Mouse (Mus musculus): ENCODE data around the gene Vat1. TPM values are rescaled to one million over a fixed set of nuclear protein-coding genes. Genes with fewer than 3 reads are reported as not detected.

Vat1 gene
- polyA plus RNA-seq (2014; fragmentation: Nextera tagmentation; extraction: Ambion mirVana) = 43.5 and 47.6 TPM in 2 replicates

- Histone ChIP-seq H3K4me2 (peak within 1 kb of the TSS; percentile 95), H3K27me3 (ENCODE audit: control insufficient read depth, insufficient read depth, low read length) (peaks cover 2% of the 10 kb centered on the region; the same call in 1 of the 2 replicates), H3K36me3 (ENCODE audit: control insufficient read depth, insufficient read depth, low read length) (no peaks in the 10 kb centered on the region), H3K4me3 (ENCODE audit: low read depth, low read length) (peak within 1 kb of the TSS; percentile 73), H3K9me3 (ENCODE audit: control insufficient read depth, low read length) (no peaks in the 10 kb centered on the region), H3K9ac (ENCODE audit: low read length) (peak within 1 kb of the TSS; percentile 75), H3K4me1 (ENCODE audit: control insufficient read depth, insufficient read depth, low read length) (peaks cover 59% of the 10 kb centered on the region), H3K27ac (ENCODE audit: low read depth, low read length) (peak within 1 kb of the TSS; percentile 69)
- WGBS = 2% methylated on average over 60 of the region's 60 CpGs
- peak; percentile 50 for ATAC-seq (ENCODE audit: low FRiP score)
- peak; percentile 94 for DNase-seq (ENCODE audit: low spot score, missing footprints)
Measured at GRCm38 (mm10) chr11:101465869-101466551, at the start of gene Vat1. Vat1 (minus strand) TSS chr11:101466230.

- H3K36me3 ChIP-seq (ENCODE audit: control insufficient read depth, insufficient read depth, low read length) = peaks cover 10% of the 10 kb centered on the region
- 95% methylated on average over 7 of the region's 7 CpGs for WGBS
Measured at GRCm38 (mm10) chr11:101507090-101507489, 41.1 kb upstream of the Vat1 start.

GRCm38 (mm10) chr11:101506269-101506780 is 40.3 kb upstream of the Vat1 start:
- Histone ChIP-seq H3K27ac (ENCODE audit: low read depth, low read length) (no peak overlapping the region), H3K9ac (ENCODE audit: low read length) (no peak overlapping the region), H3K4me2 (no peak overlapping the region), H3K4me3 (ENCODE audit: low read depth, low read length) (no peak overlapping the region), H3K27me3 (ENCODE audit: control insufficient read depth, insufficient read depth, low read length) (no peaks in the 10 kb centered on the region), H3K36me3 (ENCODE audit: control insufficient read depth, insufficient read depth, low read length) (peaks cover 10% of the 10 kb centered on the region), H3K9me3 (ENCODE audit: control insufficient read depth, low read length) (no peaks in the 10 kb centered on the region), H3K4me1 (ENCODE audit: control insufficient read depth, insufficient read depth, low read length) (no peaks in the 10 kb centered on the region)
- DNase-seq (ENCODE audit: low spot score, missing footprints) (no peak), ATAC-seq (ENCODE audit: low FRiP score) (no peak)
- WGBS = 84% methylated on average over 5 of the region's 5 CpGs

More at GRCm38 (mm10) chr11:101507090-101507489, 41.1 kb upstream of the Vat1 start:
- no peak overlapping the region for H3K9ac ChIP-seq (ENCODE audit: low read length)
- H3K9me3 ChIP-seq (ENCODE audit: control insufficient read depth, low read length) = no peaks in the 10 kb centered on the region
- H3K27ac ChIP-seq (ENCODE audit: low read depth, low read length) = no peak overlapping the region
- no peaks in the 10 kb centered on the region for H3K4me1 ChIP-seq (ENCODE audit: control insufficient read depth, insufficient read depth, low read length)
- ATAC-seq (ENCODE audit: low FRiP score) (no peak), DNase-seq (ENCODE audit: low spot score, missing footprints) (no peak)
- no peak overlapping the region for H3K4me2 ChIP-seq
- H3K4me3 ChIP-seq (ENCODE audit: low read depth, low read length) = no peak overlapping the region
- no peaks in the 10 kb centered on the region for H3K27me3 ChIP-seq (ENCODE audit: control insufficient read depth, insufficient read depth, low read length)

- no peak for ATAC-seq (ENCODE audit: low FRiP score)
- H3K4me2 ChIP-seq = no peak overlapping the region
- H3K27ac ChIP-seq (ENCODE audit: low read depth, low read length) = peak overlapping the region; percentile 51; the same call in 1 of the 2 replicates
- 81% methylated on average over 6 of the region's 6 CpGs for WGBS
- H3K27me3 ChIP-seq (ENCODE audit: control insufficient read depth, insufficient read depth, low read length) = no peaks in the 10 kb centered on the region
- no peaks in the 10 kb centered on the region for H3K9me3 ChIP-seq (ENCODE audit: control insufficient read depth, low read length)
- H3K4me1 ChIP-seq (ENCODE audit: control insufficient read depth, insufficient read depth, low read length) = 0 out of 2 replicates have a peak, but pooled peaks cover 8% of the 10 kb centered on the region
- no peak for DNase-seq (ENCODE audit: low spot score, missing footprints)
- no peak overlapping the region for H3K4me3 ChIP-seq (ENCODE audit: low read depth, low read length)
- H3K9ac ChIP-seq (ENCODE audit: low read length) = no peak overlapping the region
- H3K36me3 ChIP-seq (ENCODE audit: control insufficient read depth, insufficient read depth, low read length) = 0 out of 2 replicates have a peak, but pooled peaks cover 4% of the 10 kb centered on the region
Measured at GRCm38 (mm10) chr11:101486126-101486525, 20.1 kb upstream of the Vat1 start.

- 50% methylated on average over 6 of the region's 6 CpGs for WGBS
- 0 out of 2 replicates have a peak, but pooled peaks cover 8% of the 10 kb centered on the region for H3K4me1 ChIP-seq (ENCODE audit: control insufficient read depth, insufficient read depth, low read length)
- peak; percentile 40; the same call in 1 of the 2 replicates for ATAC-seq (ENCODE audit: low FRiP score)
- no peaks in the 10 kb centered on the region for H3K27me3 ChIP-seq (ENCODE audit: control insufficient read depth, insufficient read depth, low read length)
- DNase-seq (ENCODE audit: low spot score, missing footprints) = no peak
- H3K9ac ChIP-seq (ENCODE audit: low read length) = peak overlapping the region; percentile 24; the same call in 1 of the 2 replicates
- H3K4me2 ChIP-seq = no peak overlapping the region
- H3K36me3 ChIP-seq (ENCODE audit: control insufficient read depth, insufficient read depth, low read length) = 0 out of 2 replicates have a peak, but pooled peaks cover 4% of the 10 kb centered on the region
- peak overlapping the region; percentile 51 for H3K27ac ChIP-seq (ENCODE audit: low read depth, low read length)
- H3K4me3 ChIP-seq (ENCODE audit: low read depth, low read length) = no peak overlapping the region
- no peaks in the 10 kb centered on the region for H3K9me3 ChIP-seq (ENCODE audit: control insufficient read depth, low read length)
Measured at GRCm38 (mm10) chr11:101485509-101486028, 19.5 kb upstream of the Vat1 start.

- DNase-seq (ENCODE audit: low spot score, missing footprints) = no peak
- no peaks in the 10 kb centered on the region for H3K9me3 ChIP-seq (ENCODE audit: control insufficient read depth, low read length)
- H3K4me2 ChIP-seq = no peak overlapping the region
- WGBS = 88% methylated on average over 7 of the region's 7 CpGs
- no peak overlapping the region for H3K9ac ChIP-seq (ENCODE audit: low read length)
- no peak for ATAC-seq (ENCODE audit: low FRiP score)
- H3K27ac ChIP-seq (ENCODE audit: low read depth, low read length) = peak overlapping the region; percentile 27; the same call in 1 of the 2 replicates
- no peaks in the 10 kb centered on the region for H3K27me3 ChIP-seq (ENCODE audit: control insufficient read depth, insufficient read depth, low read length)
- 0 out of 2 replicates have a peak, but pooled peaks cover 4% of the 10 kb centered on the region for H3K36me3 ChIP-seq (ENCODE audit: control insufficient read depth, insufficient read depth, low read length)
- peaks cover 13% of the 10 kb centered on the region for H3K4me1 ChIP-seq (ENCODE audit: control insufficient read depth, insufficient read depth, low read length)
- H3K4me3 ChIP-seq (ENCODE audit: low read depth, low read length) = no peak overlapping the region
Measured at GRCm38 (mm10) chr11:101484814-101485213, 18.8 kb upstream of the Vat1 start.

GRCm38 (mm10) chr11:101484245-101484644 is 18.2 kb upstream of the Vat1 start:
- Histone ChIP-seq H3K4me3 (ENCODE audit: low read depth, low read length) (no peak overlapping the region), H3K27ac (ENCODE audit: low read depth, low read length) (peak overlapping the region; percentile 4; the same call in 1 of the 2 replicates), H3K4me2 (no peak overlapping the region), H3K36me3 (ENCODE audit: control insufficient read depth, insufficient read depth, low read length) (0 out of 2 replicates have a peak, but pooled peaks cover 2% of the 10 kb centered on the region), H3K4me1 (ENCODE audit: control insufficient read depth, insufficient read depth, low read length) (peaks cover 18% of the 10 kb centered on the region), H3K9me3 (ENCODE audit: control insufficient read depth, low read length) (no peaks in the 10 kb centered on the region), H3K27me3 (ENCODE audit: control insufficient read depth, insufficient read depth, low read length) (no peaks in the 10 kb centered on the region), H3K9ac (ENCODE audit: low read length) (no peak overlapping the region)
- WGBS = 81% methylated on average over 6 of the region's 6 CpGs
- ATAC-seq (ENCODE audit: low FRiP score) = no peak
- DNase-seq (ENCODE audit: low spot score, missing footprints) = no peak

- Histone ChIP-seq H3K27me3 (ENCODE audit: control insufficient read depth, insufficient read depth, low read length) (no peaks in the 10 kb centered on the region), H3K27ac (ENCODE audit: low read depth, low read length) (no peak overlapping the region; the same call in 1 of the 2 replicates), H3K9me3 (ENCODE audit: control insufficient read depth, low read length) (no peaks in the 10 kb centered on the region), H3K4me3 (ENCODE audit: low read depth, low read length) (no peak overlapping the region), H3K4me1 (ENCODE audit: control insufficient read depth, insufficient read depth, low read length) (peaks cover 22% of the 10 kb centered on the region), H3K4me2 (no peak overlapping the region), H3K36me3 (ENCODE audit: control insufficient read depth, insufficient read depth, low read length) (0 out of 2 replicates have a peak, but pooled peaks cover 2% of the 10 kb centered on the region), H3K9ac (ENCODE audit: low read length) (no peak overlapping the region)
- WGBS = 31% methylated on average over 3 of the region's 3 CpGs
- no peak for DNase-seq (ENCODE audit: low spot score, missing footprints)
- no peak for ATAC-seq (ENCODE audit: low FRiP score)
Measured at GRCm38 (mm10) chr11:101483804-101484203, 17.8 kb upstream of the Vat1 start.

- no peak overlapping the region for H3K4me2 ChIP-seq
- no peaks in the 10 kb centered on the region for H3K36me3 ChIP-seq (ENCODE audit: control insufficient read depth, insufficient read depth, low read length)
- H3K27ac ChIP-seq (ENCODE audit: low read depth, low read length) = no peak overlapping the region
- no peak for ATAC-seq (ENCODE audit: low FRiP score)
- H3K4me1 ChIP-seq (ENCODE audit: control insufficient read depth, insufficient read depth, low read length) = peaks cover 35% of the 10 kb centered on the region
- 83% methylated on average over 6 of the region's 6 CpGs for WGBS
- H3K4me3 ChIP-seq (ENCODE audit: low read depth, low read length) = no peak overlapping the region
- no peak for DNase-seq (ENCODE audit: low spot score, missing footprints)
- no peaks in the 10 kb centered on the region for H3K9me3 ChIP-seq (ENCODE audit: control insufficient read depth, low read length)
- no peaks in the 10 kb centered on the region for H3K27me3 ChIP-seq (ENCODE audit: control insufficient read depth, insufficient read depth, low read length)
- H3K9ac ChIP-seq (ENCODE audit: low read length) = no peak overlapping the region
Measured at GRCm38 (mm10) chr11:101480912-101481311, 14.9 kb upstream of the Vat1 start.

All from midbrain, embryonic 11.5 days (tissue).